Mouse (Mus musculus) adrenal gland, postnatal 25 days (tissue): ENCODE measurements around the gene Hoxd10. TPM values are rescaled to one million over a fixed set of nuclear protein-coding genes. Genes with fewer than 3 reads are reported as not detected.

Source experiments
- DNase-seq: peaks from one replicate; pipeline ENCODE4 v3.0.0; 2021; ENCODE audit warnings: mixed read lengths
- total RNA-seq: library from RNA; stranded (reverse); gene quantifications from 2 replicates; pipeline ENCODE4 v1.2.3, GENCODE M21; 2021

Hoxd10 gene
- total RNA-seq, 1 experiment from 2014 or later: not detected

- DNase-seq: no peak
Observed at GRCm38 (mm10) chr2:74666411-74666810, 25.3 kb upstream of the Hoxd10 start.

- DNase-seq: no peak
Observed at GRCm38 (mm10) chr2:74667191-74667841, 24.4 kb upstream of the Hoxd10 start.

DNA sequence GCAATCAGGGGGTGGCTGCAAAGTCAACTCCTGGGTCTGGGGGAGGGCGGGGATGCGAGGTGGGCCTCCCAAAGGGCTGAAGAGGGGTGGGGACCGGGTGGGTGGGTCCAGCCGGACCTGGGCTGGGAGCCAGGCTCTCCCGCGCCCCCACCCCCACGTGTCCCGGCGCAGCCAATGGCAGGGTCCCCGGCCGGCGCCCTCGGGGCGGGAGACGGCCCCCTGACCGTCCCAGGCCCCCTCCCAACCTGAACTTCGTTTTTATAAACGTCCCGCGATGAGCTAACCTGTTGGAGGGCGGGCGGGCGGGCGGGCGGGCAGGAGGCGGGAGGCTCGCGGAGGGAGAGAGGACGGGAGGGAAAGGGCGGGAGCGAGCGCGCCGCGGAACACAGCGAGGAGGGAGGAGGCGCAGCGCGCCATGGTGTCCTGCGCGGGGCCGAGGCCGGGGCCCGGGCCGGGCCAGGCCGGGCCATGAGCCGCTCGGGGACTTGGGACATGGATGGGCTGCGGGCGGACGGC is 23.8 kb upstream of the Hoxd10 start, which contains the start of gene Hoxd13:
Hoxd13 (plus strand) TSS at position 469 of the 516 bp plus-strand sequence.
- DNase-seq: no peak

DNA sequence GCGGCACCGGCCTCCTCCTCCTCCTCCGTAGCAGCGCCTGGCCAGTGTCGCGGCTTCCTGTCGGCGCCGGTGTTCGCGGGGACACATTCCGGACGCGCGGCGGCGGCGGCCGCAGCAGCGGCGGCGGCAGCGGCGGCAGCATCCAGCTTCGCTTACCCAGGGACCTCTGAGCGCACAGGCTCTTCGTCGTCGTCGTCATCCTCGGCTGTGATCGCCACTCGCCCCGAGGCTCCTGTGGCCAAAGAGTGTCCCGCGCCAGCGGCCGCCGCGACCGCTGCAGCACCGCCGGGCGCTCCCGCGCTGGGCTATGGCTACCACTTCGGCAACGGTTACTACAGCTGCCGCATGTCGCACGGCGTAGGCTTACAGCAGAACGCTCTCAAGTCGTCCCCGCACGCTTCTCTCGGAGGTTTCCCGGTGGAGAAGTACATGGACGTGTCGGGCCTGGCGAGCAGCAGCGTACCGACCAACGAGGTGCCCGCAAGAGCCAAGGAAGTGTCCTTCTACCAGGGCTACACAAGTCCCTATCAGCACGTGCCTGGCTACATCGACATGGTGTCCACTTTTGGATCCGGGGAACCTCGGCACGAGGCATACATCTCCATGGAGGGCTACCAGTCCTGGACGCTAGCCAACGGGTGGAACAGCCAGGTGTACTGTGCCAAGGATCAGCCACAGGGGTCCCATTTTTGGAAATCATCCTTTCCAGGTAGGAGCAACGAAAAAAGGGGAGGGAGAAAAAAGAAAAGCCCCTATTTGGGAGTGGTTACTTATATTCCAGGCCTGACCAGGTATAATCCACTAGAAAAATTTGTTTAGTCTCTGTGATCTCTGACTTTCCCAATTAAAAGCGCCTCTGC is 23.1 kb upstream of the Hoxd10 start:
- DNase-seq: no peak

DNA sequence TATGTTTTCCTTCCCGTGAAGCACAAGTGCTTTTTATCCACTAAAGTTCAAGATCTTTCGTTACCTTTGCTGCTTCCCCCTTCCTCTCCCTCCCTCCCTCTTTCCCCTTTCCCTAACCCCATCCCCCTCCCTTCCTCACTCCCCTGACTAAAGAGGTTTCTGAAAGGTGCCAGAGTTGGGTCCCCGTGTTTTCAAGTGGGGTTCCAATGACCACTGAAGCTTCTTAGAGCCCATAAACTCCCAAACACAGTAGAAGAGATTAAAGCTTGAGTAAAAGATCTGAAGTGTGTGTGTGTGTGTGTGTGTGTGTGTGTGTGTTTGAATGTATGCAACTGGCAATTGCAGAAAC is 22.5 kb upstream of the Hoxd10 start:
- no peak for DNase-seq

- DNase-seq: no peak
Observed at GRCm38 (mm10) chr2:74669650-74670235, 22.0 kb upstream of the Hoxd10 start.

DNA sequence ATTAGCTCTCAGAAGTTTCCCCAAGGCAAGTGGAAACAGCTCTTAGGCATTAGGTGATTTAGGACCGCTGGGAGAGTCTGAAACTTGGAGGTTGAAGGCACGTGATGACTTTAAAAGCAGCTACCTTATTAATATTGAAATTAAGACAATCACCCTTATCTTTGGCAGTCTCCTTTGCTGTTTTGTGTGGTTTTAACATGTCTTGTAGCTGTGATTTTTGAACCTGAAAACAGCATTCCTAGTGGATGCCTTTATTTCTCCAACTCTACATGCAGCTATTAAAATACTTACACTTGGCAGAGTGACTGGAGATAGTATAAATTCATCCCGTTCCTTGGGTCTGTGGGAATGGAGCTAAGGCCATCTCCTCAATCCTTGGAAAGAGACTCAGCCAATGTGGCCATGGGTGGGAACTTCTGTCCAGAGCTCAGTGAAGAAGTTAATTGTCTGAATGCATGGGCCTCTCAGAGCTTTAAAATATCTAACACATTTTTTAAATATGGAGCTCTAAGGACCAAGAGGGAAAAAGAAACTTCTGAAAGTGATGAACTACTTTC is 21.0 kb upstream of the Hoxd10 start:
- no peak for DNase-seq

DNA sequence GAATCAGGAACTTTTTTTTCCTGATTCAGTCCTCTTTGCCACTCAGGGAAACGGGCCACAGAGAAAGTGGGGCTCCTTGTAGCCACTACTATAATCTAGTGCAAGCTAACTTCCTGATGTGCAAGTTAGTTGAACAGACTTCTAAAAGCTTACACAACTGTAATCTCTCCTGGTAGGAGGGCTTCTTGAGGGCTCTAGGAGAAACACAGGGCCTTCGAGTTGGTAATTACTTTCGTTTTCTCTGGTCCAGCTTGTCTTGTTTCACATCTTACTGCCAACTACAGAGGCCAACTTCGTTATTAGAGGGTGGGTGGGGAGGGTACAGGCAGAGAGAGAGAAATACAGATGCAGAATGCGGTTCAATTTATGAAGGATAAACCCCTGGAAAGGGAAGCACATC is 19.9 kb upstream of the Hoxd10 start:
- no peak for DNase-seq

DNA sequence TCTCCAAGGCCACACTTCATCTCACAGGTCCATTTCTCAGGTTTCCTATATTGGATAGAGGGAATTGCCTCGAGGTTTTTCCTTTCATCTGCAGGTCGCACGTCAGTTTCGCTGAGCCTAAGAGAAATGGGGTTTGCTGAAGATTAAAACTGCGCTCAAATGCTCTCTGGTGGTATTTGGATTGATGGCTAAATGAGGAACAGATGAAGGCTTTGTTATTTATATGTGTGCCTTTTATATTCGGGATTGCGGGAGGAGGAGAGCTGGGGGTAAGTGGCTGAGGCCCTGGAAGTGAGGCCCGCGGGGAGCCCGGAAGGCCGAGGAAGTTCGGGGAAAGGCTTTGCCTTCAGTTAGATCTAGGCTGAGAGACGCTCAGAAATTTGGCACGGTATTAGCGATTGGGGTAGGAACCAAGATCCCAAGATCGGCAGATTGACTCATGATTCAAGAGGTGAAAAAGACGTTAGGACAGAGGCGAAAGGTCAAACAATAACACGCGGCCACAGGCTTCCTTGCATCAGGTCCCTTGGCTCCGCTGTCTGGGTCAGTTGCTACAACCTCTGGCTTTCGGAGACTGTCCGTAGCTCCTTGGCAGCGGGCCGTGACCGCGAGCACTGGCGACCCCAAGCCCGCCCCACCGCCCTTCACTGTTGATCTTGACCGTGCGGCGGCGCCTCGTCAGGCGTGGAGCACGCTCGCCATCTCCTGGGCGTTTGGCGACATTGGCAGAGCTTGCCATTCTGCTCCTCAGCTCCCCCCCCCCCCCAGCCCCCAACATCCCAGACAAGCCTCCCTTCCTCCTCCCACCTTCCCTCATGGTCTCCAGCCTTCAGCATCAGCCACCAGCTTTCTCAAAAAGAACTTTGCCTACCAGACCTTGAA is 19.0 kb upstream of the Hoxd10 start:
- peak; percentile 55 for DNase-seq

GRCm38 (mm10) chr2:74673835-74674425 is 17.8 kb upstream of the Hoxd10 start:
- no peak for DNase-seq

DNA sequence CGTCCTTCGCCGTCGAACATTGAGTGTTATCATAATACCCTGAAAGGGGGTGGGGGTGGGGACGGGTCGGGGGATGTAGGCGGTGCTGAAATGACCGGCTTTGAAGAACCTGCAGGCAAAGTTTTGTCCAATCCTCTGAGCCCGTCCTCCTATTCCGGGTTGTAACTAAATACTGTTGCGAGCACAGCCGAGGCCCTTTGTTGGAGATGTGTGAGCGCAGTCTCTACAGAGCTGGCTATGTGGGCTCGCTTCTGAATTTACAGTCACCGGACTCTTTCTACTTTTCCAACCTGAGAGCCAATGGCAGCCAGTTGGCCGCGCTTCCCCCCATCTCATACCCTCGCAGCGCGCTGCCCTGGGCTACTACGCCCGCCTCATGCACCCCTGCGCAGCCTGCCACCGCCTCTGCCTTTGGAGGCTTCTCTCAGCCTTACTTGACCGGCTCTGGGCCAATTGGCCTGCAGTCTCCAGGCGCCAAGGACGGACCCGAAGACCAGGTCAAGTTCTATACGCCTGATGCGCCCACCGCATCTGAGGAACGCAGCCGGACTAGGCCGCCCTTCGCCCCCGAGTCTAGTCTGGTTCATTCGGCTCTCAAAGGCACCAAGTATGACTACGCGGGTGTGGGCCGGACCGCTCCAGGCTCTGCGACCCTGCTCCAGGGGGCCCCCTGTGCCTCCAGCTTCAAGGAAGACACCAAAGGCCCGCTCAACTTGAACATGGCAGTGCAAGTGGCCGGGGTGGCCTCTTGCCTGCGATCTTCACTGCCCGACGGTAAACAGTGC is 16.7 kb upstream of the Hoxd10 start, which contains the start of gene Hoxd12:
Hoxd12 (plus strand) TSS at position 133 of the 785 bp plus-strand sequence.
- no peak for DNase-seq

- no peak for DNase-seq
Observed at GRCm38 (mm10) chr2:74675666-74676282, 15.9 kb upstream of the Hoxd10 start.

DNA sequence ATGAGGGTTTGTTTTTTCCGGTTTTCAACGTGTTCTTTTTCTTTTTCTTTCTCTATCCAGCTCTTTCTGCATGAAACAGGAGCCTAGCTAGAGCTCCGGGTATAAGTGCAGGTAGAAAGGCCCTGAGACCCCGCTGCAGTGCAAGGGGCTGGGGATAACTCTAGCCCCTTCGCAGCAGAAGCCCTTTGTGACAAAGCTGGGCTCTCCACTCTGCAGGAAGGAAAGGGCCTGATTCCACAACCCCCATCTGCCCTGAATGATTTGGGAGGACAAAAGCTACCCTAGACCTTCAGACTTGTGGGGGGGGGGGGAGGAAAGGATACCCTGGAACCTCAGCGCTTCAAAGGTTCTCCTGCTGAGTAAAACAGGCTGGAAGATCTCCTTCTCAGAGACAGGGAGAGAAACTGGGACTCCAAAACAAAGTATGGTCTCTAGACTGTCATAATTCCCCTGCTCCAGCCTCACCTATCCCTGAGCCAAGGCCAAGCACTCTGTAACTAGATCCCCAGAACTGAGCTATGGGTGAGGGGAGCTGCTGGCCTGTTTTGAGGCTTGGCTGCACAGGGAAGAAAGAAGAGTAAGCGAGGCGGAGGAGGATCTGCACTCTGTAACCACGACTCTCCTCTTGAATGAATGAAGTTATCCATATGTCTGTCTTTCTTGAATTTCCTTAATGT is 15.2 kb upstream of the Hoxd10 start:
- DNase-seq: no peak

DNA sequence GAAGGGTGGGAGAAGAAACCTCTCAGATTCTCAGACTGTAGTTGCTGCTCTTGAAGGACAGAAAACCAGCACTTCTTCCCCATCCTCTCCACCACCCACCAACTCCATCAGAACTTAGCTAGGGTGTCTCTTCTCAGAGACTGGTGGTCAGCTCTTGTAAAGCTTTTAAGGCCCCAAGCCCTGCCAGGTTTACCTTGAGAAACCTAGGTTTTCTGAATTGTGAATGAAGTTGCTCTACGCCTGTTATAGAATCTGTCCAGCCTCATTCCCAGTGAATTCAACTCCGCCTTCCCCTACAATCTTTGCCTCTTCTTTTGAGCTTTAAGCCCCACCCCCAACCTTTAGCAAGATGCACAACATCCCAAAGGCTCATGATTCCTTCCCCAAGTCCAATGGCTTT is 14.6 kb upstream of the Hoxd10 start:
- no peak for DNase-seq

DNA sequence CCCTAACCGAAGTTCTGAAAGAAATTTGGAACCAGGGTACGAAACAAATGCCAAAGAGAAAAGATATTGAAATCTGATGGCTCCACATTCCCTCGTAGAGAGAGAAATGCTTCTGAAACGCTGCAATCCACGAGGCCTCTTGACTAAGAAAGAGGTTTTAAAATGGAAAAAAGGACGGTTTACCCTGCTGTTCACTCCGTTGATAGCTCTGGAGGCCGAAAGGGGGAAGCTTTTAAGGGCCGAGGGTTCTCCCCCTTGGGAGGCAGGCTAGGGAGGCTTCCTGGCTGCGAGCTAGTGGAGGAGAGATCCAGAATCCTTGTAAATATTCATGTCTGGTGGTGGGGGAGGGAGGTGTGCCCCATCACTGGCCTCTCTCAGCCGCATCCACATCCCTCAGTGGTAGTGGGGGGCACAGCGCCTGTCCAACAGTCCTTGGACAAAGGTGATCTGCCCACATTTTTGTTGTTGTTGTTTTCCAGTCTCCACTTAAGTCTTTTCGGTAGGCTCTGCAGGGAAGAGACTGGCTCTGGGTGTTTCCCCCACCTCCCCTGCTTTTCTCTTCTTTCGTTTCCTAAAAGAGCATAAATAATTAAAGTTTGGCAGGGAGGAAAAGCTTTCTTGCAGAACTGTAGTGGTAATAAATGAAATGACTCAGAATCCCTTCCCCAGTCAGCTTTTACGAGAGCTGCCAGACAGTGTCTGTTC is 12.7 kb upstream of the Hoxd10 start, which contains the start of gene Hoxd11:
Hoxd11 (plus strand) TSS at position 667 of the 705 bp plus-strand sequence.
- DNase-seq: no peak

- DNase-seq: no peak
Observed at GRCm38 (mm10) chr2:74679596-74679971, 12.1 kb upstream of the Hoxd10 start.

GRCm38 (mm10) chr2:74679980-74680379 is 11.7 kb upstream of the Hoxd10 start:
- DNase-seq: no peak

DNA sequence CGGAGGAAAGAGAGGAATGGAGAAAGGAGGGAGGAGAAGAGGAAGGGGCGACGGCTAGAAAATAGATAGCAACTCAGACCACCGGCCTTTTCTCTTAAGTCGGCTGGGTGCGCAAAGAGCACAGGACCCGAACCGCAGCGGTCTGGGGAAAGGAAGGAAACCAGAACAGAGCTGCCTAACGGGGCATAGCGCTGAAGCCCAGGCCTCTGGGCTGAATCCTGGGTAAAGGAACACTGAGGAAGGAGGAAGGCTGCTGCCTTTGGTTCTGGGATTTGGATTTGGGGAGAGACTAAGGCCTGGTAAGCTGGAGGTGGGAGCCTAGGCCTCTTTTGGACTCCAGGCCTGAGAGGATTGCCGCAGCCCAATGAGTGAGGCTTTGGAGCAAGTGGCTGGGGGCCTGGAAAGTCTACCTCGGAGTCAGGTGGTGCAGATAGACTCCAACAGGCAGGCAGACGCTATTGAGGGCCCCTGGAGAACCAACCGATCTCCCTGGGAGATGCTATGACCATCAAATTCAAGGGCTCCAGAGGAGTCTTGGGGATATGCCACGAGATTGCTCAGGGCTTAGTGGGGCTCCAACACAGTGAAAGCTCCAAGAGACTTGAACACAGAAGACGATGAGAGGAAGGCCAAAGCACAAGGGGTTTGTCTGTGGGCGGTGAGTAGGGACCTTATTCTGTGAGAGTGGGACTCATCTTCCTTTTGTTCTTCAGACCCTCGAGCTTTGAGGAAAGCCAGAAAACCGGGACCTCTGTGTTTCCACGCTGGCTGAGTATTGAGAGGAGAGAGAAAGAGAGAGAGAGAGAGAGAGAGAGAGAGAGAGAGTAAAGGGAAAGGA is 10.9 kb upstream of the Hoxd10 start:
- DNase-seq: no peak
